Mouse (Mus musculus) G1E (cell line): ENCODE data around the gene Galr3. TPM values are rescaled to one million over a fixed set of nuclear protein-coding genes. Genes with fewer than 3 reads are reported as not detected.
A peak's percentile ranks its signal among the peaks of the same experiment; 100 is the strongest.
"Not testable (repeated sequence)": the region's sequence is repeated elsewhere in the genome, so short reads cannot be mapped to it uniquely, and the experiment has no call there.

Experiments used
- ATAC-seq: 2 replicates; pipeline ENCODE4 v1.8.0; 2016; ENCODE audit warnings: mild to moderate bottlenecking; ENCODE audit not compliant: insufficient number of reproducible peaks, poor library complexity, low FRiP score, severe bottlenecking; ENCODE audit errors: extremely low read depth
- DNase-seq: peaks from one replicate; pipeline ENCODE4 v3.0.0; 2012; ENCODE audit warnings: low spot score
- H3K27me3 ChIP-seq: 2 replicates; pipeline ENCODE4 v1.6.1; 2012; ENCODE audit warnings: mild to moderate bottlenecking, low read length, inconsistent platforms; ENCODE audit not compliant: insufficient read depth
- H3K36me3 ChIP-seq: replicated peaks from 2 replicates; pipeline ENCODE3; 2012; ENCODE audit warnings: mild to moderate bottlenecking, inconsistent platforms
- H3K4me1 ChIP-seq: 2 replicates; pipeline ENCODE4 v1.6.1; 2012; ENCODE audit warnings: low read depth, low read length, inconsistent platforms, mixed read lengths; ENCODE audit not compliant: insufficient read depth
- H3K4me3 ChIP-seq: 2 replicates; pipeline ENCODE4 v1.5.1; 2012; ENCODE audit warnings: low read depth, mild to moderate bottlenecking, inconsistent platforms, low read length, moderate library complexity, mixed read lengths
- H3K9me3 ChIP-seq: replicated peaks from 2 replicates; pipeline ENCODE4 v1.6.1; 2012; ENCODE audit warnings: inconsistent platforms
- CTCF ChIP-seq: IDR thresholded peaks from 2 replicates; pipeline ENCODE4 v1.5.1; 2012; ENCODE audit warnings: low read depth, low read length, inconsistent platforms, mixed read lengths
- GATA1 ChIP-seq: IDR thresholded peaks from 2 replicates; pipeline ENCODE4 v1.6.1; 2012; ENCODE audit warnings: borderline replicate concordance, low read length, inconsistent platforms, mixed read lengths
- GATA2 ChIP-seq: IDR thresholded peaks from 2 replicates; pipeline ENCODE4 v1.6.1; 2012; ENCODE audit warnings: low read depth, low read length, inconsistent platforms, borderline replicate concordance
- POLR2AphosphoS5 ChIP-seq: IDR thresholded peaks from 2 replicates; pipeline ENCODE4 v1.6.1; 2012; ENCODE audit warnings: low read depth, low read length, inconsistent platforms; ENCODE audit not compliant: insufficient replicate concordance
- TAL1 ChIP-seq: conservative IDR thresholded peaks from 2 replicates; pipeline ENCODE4 v1.6.1; 2012; ENCODE audit warnings: low read depth, low read length, inconsistent platforms, mixed read lengths
- polyA plus RNA-seq: library from polyadenylated mRNA; stranded (reverse); fragments of >175 nt; gene quantifications from 2 replicates; pipeline ENCODE4 v1.2.3, GENCODE M21; 2012
- total RNA-seq, 2 experiments: library from RNA; stranded (forward) in 1 of 2; stranded (reverse) in 1 of 2; fragments of 200-1000 nt in 1 of 2; fragments of >200 nt in 1 of 2; fragmentation: Nextera tagmentation in 1 of 2; gene quantifications; 2 replicates each; pipeline ENCODE4 v1.2.3; 2014 to 2017

Galr3 gene
- total and polyA plus RNA-seq, 3 experiments = not detected

DNA sequence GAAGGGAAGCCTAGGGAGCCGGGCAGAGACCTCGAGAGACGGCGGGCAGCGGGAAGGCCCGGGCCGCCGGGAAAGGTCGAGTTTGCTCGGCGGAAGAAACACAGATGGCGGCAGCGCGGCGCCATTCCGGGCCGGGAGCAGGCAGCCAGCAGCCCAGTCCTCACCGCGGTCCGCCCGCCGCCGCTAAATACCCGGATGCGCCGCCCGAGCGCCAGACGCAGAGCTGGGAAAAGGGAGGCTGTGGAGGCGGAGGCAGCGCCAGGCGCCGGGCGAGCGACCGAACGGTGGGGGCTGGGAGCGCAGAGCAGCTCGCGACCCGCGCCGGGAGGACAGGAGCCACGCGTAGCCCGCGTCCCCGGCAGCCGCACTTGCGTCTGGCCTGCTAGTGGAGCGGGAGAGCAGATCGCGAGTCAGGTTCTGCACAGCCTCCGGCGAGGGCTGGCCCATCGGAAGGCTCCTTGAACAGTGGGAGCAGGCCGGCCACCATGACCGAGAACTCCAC, 13.4 kb upstream of the Galr3 start, which contains the start of gene H1f0:
H1f0 (plus strand) TSS at position 214 of the 502 bp plus-strand sequence.
- Histone ChIP-seq H3K4me1 (peaks cover 7% of the 10 kb centered on the region), H3K27me3 (peaks cover 63% of the 10 kb centered on the region), H3K36me3 (no peaks in the 10 kb centered on the region), H3K9me3 (peaks cover 4% of the 10 kb centered on the region), H3K4me3 (no peak within 1 kb of the TSS)
- ATAC-seq (no peak), DNase-seq (no peak)
- TF ChIP-seq GATA2 (no peak), POLR2AphosphoS5 (no peak), GATA1 (no peak), TAL1 (no peak), CTCF (no peak)

DNA sequence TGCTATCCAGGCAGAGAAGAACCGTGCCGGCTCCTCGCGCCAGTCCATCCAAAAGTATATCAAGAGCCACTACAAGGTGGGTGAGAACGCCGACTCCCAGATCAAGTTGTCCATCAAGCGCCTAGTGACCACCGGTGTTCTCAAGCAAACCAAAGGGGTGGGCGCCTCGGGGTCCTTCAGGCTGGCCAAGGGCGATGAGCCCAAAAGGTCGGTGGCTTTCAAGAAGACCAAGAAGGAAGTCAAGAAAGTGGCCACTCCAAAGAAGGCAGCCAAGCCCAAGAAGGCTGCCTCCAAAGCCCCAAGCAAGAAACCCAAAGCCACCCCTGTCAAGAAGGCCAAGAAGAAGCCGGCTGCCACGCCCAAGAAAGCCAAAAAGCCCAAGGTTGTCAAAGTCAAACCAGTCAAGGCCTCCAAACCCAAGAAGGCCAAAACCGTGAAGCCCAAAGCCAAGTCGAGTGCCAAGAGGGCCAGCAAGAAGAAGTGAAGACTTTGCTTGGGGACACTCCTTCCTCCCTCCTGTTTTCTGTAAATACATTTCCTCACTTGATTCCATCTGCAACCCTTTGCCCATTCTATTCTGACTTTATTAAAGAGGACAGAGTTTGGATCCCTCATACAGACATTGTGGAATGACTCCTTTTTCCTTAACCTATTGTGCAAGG, 12.7 kb upstream of the Galr3 start:
- DNase-seq (no peak), ATAC-seq (no peak)
- H3K36me3 ChIP-seq = no peaks in the 10 kb centered on the region
- peaks cover 4% of the 10 kb centered on the region for H3K9me3 ChIP-seq
- peaks cover 61% of the 10 kb centered on the region for H3K27me3 ChIP-seq
- TF ChIP-seq POLR2AphosphoS5 (no peak), GATA1 (no peak), TAL1 (no peak), CTCF (no peak), GATA2 (no peak)
- H3K4me3 ChIP-seq = no peak overlapping the region
- peaks cover 7% of the 10 kb centered on the region for H3K4me1 ChIP-seq

DNA sequence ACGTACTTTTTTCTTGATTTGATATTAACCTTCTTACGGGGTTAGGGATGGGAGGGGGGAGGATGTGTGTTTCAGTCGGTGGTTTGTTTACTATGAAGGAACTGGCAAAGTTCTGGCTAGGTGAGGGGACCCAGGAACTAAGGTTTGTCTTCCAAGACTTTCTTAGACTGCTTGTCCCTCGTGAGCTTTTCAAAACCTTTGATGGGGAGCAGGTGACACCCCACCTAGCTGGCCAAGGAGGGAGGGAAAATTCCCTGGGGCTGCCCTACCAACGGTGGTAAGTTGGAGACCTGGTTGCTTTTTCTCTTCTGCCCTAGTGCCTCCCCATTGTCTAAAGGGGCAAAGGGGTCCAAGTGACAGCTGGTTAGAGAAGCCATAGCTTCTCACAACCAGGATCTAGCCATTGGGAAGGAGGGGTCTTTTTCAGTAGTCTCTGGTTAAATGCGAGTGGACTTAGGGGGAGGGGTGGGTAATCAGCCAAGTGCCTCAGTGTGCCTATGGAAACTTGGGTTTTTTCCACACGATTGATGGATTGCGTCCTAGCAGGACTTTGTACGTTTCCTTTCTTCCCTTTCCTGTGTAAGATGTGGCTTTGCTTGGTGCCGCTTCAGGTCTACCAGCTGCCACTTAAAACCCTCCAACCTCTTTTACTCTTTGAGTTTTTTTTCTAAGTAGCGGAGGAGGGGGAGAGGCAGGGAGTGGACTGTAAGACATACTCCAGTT, 12.0 kb upstream of the Galr3 start:
- H3K9me3 ChIP-seq = peaks cover 4% of the 10 kb centered on the region
- H3K4me1 ChIP-seq = peaks cover 7% of the 10 kb centered on the region
- peaks cover 64% of the 10 kb centered on the region for H3K27me3 ChIP-seq
- no peak for ATAC-seq
- no peak for DNase-seq
- no peak for TF ChIP-seq POLR2AphosphoS5
- TF ChIP-seq CTCF = no peak
- no peak for TF ChIP-seq GATA1
- no peak for TF ChIP-seq TAL1
- no peak for TF ChIP-seq GATA2
- H3K4me3 ChIP-seq = no peak overlapping the region
- H3K36me3 ChIP-seq = no peaks in the 10 kb centered on the region

DNA sequence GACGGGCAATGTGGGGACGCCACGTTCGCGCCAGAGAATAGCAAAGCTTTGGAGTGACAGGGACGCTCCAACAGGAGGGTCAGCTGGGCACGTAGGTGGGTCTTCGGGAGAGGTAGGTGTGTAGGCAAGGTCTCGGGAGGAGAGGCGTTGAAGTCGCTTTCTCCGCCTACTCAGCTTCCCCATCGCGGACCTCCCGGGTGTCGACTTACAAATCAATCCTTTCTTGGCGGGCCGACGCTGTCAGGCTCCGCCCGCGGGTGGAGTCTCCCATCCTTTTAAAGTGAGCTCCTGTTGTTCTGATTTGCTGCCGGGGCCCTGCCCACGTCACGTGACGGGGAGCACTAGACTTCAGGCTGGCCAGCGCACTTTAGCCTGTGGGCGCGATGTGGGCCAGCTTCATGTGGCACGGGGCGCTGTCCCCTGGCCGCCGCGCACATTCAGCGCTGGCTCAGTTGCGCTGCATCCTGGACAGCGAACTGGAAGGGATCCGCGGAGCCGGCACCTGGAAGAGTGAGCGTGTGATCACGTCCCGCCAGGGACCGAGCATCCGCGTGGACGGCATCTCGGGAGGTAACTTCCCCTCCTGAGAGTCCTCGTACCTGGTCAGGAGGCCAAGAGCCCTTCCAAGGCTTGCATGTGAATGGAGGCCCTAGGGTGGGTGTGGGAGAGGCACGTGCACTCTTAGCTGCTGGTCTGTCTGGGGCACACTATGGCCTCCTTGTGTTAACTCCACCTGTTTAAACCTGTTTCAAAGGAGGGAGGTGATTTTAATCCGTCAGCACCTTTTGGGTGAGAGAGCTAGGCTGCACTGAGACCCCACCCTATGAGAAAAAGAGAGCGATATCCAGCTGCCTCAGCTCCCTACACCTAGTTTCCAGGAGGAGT, 10.9 kb upstream of the Galr3 start:
- H3K4me3 ChIP-seq = peak overlapping the region; percentile 55; the same call in 1 of the 2 replicates
- TF ChIP-seq CTCF = no peak
- TF ChIP-seq GATA1 = no peak
- no peak for TF ChIP-seq TAL1
- TF ChIP-seq GATA2 = no peak
- no peak for TF ChIP-seq POLR2AphosphoS5
- no peaks in the 10 kb centered on the region for H3K36me3 ChIP-seq
- H3K4me1 ChIP-seq = peaks cover 7% of the 10 kb centered on the region
- H3K27me3 ChIP-seq = peaks cover 66% of the 10 kb centered on the region
- H3K9me3 ChIP-seq = peaks cover 4% of the 10 kb centered on the region
- ATAC-seq (no peak; the same call in 1 of the 2 replicates), DNase-seq (no peak)

DNA sequence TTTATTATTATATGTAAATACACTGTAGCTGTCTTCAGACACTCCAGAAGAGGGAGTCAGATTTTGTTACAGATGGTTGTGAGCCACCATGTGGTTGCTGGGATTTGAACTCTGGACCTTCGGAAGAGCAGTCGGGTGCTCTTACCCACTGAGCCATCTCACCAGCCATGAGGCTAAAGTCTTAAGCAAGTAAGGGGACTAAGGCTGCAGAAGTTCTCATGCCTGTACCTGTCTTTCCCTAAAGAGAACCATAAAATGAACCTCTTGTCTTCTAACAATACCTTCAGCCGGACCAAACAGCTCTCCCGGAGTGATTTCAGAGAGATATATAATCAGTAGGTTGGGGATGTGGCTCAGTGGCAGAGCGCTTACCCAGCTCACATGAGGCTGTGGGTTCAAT, 9.8 kb upstream of the Galr3 start:
- H3K9me3 ChIP-seq, H3K4me3 ChIP-seq, H3K4me1 ChIP-seq, H3K36me3 ChIP-seq, ATAC-seq, DNase-seq: not testable (repeated sequence)
- H3K27me3 ChIP-seq = peaks cover 75% of the 10 kb centered on the region

DNA sequence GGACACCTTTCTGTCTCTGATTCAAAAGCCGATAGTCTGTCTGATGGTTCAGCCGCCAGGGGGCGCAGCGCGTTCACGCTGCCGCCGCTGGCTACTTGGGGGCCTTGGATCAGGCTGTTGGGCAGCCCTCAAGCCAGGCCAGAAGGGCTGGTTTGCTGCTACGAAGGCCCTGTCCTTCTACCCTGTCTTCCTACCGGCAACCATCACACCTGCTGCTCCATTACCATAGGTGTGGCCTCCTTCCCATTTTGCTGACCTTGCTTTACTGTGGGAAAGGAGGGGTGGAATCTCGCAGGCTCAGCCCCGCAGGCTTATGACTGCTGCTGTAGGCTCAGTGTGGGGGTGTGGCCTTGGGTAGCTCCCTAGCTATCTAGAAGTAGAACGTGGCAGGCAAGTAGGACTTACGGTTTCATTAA, 3.8 kb upstream of the Galr3 start:
- Histone ChIP-seq H3K4me3 (peak overlapping the region; percentile 44; the same call in 1 of the 2 replicates), H3K9me3 (peaks cover 4% of the 10 kb centered on the region), H3K36me3 (no peaks in the 10 kb centered on the region), H3K27me3 (peaks cover 61% of the 10 kb centered on the region), H3K4me1 (peaks cover 19% of the 10 kb centered on the region)
- DNase-seq (peak; percentile 73), ATAC-seq (no peak)
- no peak for TF ChIP-seq POLR2AphosphoS5
- TF ChIP-seq CTCF = peak; percentile 77
- TF ChIP-seq TAL1 = no peak
- TF ChIP-seq GATA1 = no peak
- no peak for TF ChIP-seq GATA2
